Mouse (Mus musculus) adrenal gland (tissue): ENCODE results near the gene Slc39a13.
"Not testable (repeated sequence)": the region's sequence is repeated elsewhere in the genome, so short reads cannot be mapped to it uniquely, and the experiment has no call there.

Experiments
- intact Hi-C: fragments of 180-260 bp; cut with DNase I; formaldehyde crosslinking; loops from one replicate; pipeline ENCODE4 v1.15.1; 2025
- long read RNA-seq, 2 experiments: library from polyadenylated mRNA; unstranded; transcript quantifications; one replicate each; pipeline ENCODE4 v2.0.0; 2020; ENCODE audit warnings: borderline replicate concordance in 1 of 2; ENCODE audit not compliant: insufficient replicate concordance in 1 of 2

The Slc39a13 gene
- long read RNA-seq, experiment 1, transcript Slc39a13-201 (10 exons, 2,469 nt) = major isoform, 11 of 25 reads
- long read RNA-seq, experiment 1, partial matches to known transcripts = 8 of 25 reads
- long read RNA-seq, experiment 1, other reads (novel, unspliced or antisense) = 6 of 25 reads
- long read RNA-seq, experiment 2, transcript Slc39a13-203 (10 exons, 1,291 nt) = minor isoform, 5 of 47 reads
- long read RNA-seq, experiment 2, transcript Slc39a13-201 (10 exons, 2,469 nt) = major isoform, 11 of 47 reads
- long read RNA-seq, experiment 2, partial matches to known transcripts = 3 of 47 reads
- long read RNA-seq, experiment 2, other reads (novel, unspliced or antisense) = 28 of 47 reads

DNA sequence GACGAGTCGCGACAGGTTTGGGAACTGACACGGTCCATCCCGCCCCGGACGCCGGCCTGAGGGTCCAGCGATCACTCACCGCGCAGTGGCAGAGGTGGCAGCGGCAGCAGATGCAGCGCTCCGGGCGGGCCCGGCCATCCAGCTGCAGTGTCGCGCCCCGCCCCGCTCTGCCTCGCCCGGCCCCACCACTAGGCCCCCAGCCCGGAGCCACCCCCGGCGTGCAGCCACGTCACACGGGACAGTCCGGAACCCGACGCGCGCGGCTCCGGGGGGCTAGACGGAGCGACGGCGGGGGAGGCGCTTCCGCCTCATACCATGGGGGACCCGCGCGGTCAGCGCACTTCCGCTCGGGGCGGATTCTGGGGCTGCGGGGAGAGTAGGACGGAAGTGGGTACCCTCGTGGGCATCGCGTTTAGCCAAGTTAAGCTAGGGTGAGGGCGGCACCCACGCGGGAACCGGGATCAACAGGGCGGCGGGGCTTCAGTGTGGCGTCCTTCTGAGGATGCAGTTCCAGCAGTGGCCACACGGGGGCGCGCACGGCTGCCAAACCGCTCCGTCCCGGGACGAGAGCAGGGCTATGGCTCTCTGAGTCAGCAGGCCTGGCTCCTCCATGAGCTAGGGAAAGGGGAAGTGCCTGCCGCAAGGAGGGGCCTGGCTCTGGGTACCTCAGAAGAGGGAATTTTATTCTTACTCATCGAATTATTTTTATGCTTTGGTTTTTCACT lies at the start of gene Slc39a13:
Gene Slc39a13, minus strand, starts transcription at position 342 of the 725 bp plus-strand sequence.
- intact Hi-C loops = loop anchor here (1.0 kb wide), 1 partner anchor 31 kb away; no protein-coding TSS in a partner anchor

DNA sequence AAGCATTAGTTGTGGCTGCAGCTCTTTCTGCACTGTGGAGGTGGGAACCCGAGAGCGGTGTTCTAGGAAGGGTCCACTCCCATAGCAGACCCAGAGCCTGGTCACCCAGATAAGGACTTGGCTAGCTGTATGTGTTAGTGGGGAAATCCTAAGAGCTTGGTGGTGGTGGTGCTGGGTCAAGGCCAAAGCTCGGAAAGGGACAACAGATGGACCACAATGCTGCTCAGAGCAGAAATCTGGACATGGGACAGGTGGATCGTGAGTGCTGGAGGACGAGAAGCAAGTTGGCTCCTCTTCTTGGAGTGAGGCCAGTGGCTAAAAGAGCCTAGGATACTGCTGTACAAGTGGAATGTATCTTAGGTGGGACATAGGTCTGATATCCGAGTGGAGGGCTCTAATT lies 49.3 kb upstream of the Slc39a13 start:
- intact Hi-C loops = loop anchor here (5.0 kb wide), 4 partner anchors 33 to 363 kb away; no protein-coding TSS in a partner anchor

GRCm38 (mm10) chr2:91119061-91119460 lies 48.8 kb upstream of the Slc39a13 start:
- intact Hi-C loops = loop anchor here (5.0 kb wide), 4 partner anchors 33 to 363 kb away; no protein-coding TSS in a partner anchor

- intact Hi-C loops = loop anchor here (5.0 kb wide), 4 partner anchors 34 to 364 kb away; no protein-coding TSS in a partner anchor
Measured at GRCm38 (mm10) chr2:91118647-91119046, 48.4 kb upstream of the Slc39a13 start.

DNA sequence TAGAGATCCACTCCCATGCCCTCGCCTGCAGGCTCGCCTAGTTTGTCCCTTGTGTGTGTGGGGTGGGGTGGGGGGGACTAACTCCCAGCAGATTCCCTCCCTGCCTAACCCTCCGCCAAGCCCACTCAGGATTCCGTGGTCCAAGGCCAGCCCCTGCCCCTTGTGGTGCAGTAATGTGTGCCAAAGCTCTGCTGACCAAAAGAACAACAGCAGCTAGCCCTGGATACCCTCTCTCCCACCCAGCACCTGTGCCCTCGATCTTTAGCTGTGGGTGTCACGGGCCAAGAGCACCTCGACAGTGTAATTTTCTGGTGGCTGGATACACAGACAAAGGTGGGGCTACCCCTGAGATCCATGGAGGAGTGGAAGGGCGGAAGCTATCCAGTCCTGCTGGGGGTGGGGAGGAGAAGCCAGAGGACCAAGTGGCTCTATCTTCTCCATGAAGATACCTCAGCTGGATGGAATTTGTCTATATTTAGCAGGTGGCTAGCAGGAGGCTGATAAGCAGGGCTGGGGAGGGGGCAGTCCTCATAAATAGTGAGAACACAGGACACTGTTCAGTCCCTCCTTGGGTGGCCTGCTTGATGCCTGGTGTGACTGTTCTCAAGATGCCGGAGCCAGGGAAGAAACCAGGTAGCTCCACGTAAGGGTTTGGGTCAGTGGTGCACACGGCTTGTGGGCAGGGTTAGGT lies 47.5 kb upstream of the Slc39a13 start, which contains the start of gene Mybpc3:
Gene Mybpc3, plus strand, starts transcription at position 560 of the 691 bp plus-strand sequence.
- intact Hi-C loops = loop anchor here (5.0 kb wide), 4 partner anchors 35 to 365 kb away; no protein-coding TSS in a partner anchor

GRCm38 (mm10) chr2:91116842-91117241 lies 46.6 kb upstream of the Slc39a13 start:
- intact Hi-C loops = loop anchor here (5.0 kb wide), 4 partner anchors 35 to 365 kb away; no protein-coding TSS in a partner anchor

DNA sequence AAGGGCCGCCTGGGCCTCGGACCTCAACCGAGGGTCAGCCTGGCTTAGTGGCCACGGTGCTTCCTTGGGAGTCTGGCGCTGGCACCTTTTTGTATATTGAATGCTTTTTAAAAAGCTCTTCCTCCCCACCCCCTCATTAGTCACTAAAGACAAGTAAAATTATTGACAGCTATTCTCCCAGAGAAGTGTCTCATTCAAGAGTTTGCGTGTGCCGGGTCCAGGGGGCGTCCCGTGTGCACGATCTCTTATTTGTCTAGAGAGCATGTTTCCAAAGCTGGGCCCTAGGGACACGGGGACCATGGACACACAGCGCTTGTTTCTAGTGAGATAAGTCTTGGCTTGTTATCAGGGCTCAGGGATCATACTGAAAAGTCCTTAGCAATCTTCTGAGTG lies 45.4 kb upstream of the Slc39a13 start:
- intact Hi-C loops = loop anchor here (5.0 kb wide), 4 partner anchors 37 to 367 kb away; no protein-coding TSS in a partner anchor

- intact Hi-C loops = loop anchor here (5.0 kb wide), 4 partner anchors 37 to 367 kb away; no protein-coding TSS in a partner anchor
Measured at GRCm38 (mm10) chr2:91114781-91115577, 44.8 kb upstream of the Slc39a13 start.

DNA sequence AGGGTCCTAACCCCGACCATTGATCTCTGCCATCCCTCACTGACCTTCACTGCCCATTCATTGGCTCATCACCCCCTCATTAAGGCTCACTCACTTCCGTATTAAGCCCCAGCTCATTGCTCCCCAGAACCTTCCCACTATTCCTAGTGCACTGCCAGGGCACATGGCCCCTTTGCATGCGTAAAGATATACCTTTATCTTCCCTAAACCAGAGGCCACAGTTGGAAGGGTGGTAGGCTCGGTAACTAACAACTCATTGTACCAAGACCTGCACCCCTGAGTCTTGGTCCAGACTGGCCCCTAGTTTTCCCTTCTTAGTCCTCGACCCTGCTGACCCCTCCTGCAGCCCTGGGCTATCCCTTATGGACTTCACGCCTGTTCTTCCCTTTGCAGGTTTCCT lies 43.6 kb upstream of the Slc39a13 start:
- intact Hi-C loops = no loop called here

- intact Hi-C loops = no loop called here
Measured at GRCm38 (mm10) chr2:91113334-91113733, 43.1 kb upstream of the Slc39a13 start.

DNA sequence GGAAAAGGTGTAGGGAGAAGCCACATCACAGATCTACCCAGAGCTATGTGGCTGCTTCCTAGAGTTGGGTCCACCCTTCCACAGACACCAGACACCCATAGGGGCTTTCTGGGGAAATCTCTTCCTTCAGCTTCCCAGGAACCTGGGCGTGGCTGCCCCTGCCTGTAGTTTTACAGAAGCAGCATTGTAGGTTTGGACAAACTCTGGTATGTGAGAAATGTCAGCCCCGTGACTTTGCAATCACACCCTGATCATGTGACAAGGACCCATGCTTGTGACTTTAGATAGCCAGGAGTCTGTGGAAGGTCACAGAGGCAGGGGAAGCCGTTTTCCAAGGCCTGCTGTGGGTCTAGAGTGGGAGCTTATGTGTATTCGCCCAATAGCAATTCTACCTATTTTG lies 42.3 kb upstream of the Slc39a13 start:
- intact Hi-C loops = no loop called here

DNA sequence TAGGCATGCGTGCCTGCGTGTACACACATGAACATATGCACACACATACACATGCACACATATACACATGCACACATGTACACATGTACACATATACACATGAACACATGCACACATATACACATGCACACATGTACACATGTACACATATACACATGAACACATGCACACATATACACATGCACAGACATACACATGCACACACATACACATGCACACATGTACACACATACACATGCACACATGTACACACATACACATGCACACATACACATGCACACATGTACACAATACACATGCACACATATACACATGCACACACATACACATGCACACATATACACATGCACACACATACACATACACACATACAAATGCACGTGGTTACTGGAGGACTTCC lies 41.6 kb upstream of the Slc39a13 start:
- intact Hi-C loops = not testable (repeated sequence)

DNA sequence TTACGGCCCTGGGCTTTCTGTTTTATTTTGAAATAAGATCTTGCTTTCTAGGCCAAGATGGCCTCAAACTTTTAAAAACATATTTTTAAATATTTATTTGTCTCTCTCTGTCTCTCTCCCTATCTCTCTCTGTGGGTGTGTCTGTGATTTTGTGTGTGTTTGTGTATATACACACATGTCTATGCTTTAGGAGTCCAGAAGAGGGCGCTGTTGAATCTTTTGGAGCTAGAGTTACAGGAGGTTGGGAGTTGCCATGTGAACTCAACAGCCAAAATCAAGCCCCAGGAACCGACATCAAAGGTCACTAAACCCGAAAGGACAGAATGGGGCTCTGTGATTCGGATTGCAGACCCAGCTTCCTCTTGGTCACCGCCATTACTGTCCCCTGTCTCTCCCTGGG lies 40.2 kb upstream of the Slc39a13 start:
- intact Hi-C loops = no loop called here

DNA sequence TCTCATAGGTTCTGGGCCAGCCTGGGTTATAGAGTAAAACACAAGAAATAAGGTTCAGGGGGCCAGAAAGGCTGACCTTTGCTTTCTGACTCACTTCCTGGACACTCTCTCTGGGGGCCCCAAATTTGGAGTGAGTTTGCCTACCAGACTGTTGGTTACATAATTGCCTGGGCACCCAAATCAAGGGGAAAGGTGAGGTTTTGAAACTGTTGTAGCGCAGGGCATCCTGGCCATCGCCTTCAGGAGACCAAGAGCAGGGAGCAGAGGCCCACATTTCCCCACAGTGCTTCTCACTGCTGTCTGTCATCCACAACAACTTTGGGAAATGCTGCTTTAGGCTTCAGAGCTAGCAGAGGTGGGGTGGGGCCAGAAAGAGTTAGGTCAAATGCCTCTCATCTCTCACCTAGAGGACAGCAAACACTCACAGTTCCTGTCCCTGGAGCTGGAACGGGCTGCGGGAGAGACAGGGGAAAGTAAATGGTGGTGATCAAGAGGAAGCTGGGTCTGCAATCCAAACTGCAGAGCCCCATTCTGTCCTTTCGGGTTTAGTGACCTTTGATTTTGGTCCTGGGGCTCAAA lies 39.7 kb upstream of the Slc39a13 start:
- intact Hi-C loops = no loop called here

DNA sequence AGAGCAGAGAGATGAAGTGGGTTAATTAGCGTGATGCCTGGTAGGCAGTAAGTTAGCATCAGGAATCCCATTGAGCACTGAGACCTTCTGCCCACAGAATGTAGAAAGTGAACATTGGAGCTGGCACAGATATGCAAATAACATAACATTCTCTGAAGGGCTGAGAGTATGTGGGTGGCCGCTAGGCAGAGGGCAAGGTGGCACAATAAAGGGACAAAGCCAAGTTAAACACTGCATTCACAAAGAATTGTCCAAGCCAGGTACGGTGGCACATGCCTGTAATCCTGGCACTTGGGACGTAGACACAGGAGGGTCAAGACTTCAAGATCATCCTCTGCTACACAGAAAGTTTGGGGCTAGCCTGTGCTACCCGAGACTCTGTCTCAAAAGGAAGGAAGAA lies 39.0 kb upstream of the Slc39a13 start:
- intact Hi-C loops = no loop called here

GRCm38 (mm10) chr2:91108156-91108555 lies 37.9 kb upstream of the Slc39a13 start:
- intact Hi-C loops = no loop called here

- intact Hi-C loops = loop anchor here (1.0 kb wide), 1 partner anchor 31 kb away; the partner anchor contains the start of gene Slc39a13
Measured at GRCm38 (mm10) chr2:91101124-91101740, 31.0 kb upstream of the Slc39a13 start.

- intact Hi-C loops = no loop called here
Measured at GRCm38 (mm10) chr2:91098156-91098555, 27.9 kb upstream of the Slc39a13 start.

- intact Hi-C loops = no loop called here
Measured at GRCm38 (mm10) chr2:91097015-91097414, 26.8 kb upstream of the Slc39a13 start.

DNA sequence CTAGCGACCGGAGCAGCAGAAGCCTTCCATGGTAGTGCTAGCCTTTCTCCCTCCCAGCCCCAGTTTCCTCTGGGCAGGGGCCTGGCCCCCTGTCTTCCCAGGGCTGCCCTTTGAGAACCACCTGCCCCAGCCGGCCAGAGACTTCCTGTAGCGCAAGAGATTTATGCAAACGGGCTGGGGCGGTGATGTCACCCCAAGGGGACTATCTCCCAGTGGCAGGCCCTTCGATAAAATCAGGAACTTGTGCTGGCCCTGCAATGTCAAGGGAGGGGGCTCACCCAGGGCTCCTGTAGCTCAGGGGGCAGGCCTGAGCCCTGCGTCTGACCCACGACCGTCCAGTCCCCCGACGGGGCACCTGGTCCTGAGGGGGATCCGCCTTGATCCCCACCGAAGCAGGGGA lies 26.3 kb upstream of the Slc39a13 start:
- intact Hi-C loops = no loop called here
